Mouse (Mus musculus) brain, embryonic 18.5 days (tissue): ENCODE measurements around the gene Ube2o.

ENCODE experiments used
- DNase-seq: peaks from one replicate; pipeline ENCODE4 v3.0.0-alpha.2; 2012; ENCODE audit warnings: low read depth, low spot score

Gene Ube2o

GRCm38 (mm10) chr11:116581376-116581814 lies at the start of gene Ube2o:
Gene Ube2o (minus strand): TSS chr11:116581447.
- DNase-seq: peak; percentile 52

GRCm38 (mm10) chr11:116630171-116630965 lies 49.1 kb upstream of the Ube2o start:
- no peak for DNase-seq

GRCm38 (mm10) chr11:116629472-116629871 lies 48.2 kb upstream of the Ube2o start:
- DNase-seq: no peak

DNA sequence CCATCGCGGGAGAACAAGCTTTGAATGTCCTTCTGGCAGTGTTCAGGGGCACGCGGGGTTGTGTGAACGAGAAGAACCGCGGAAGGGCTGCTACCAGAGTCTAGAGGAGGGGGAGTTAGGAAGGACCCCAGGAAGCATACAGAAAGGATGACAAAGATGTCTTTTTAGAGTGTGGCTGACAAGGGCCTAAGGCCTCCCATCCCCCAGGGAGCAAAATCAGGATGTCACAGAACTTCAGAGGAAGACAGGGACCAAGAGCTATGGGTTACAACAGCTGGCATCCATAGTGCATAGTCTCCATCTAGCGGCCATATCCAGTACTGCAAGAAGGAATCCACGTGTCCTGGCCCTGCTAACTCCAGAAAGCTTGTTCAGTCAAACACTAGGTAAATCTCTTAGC lies 47.5 kb upstream of the Ube2o start:
- peak; percentile 67 for DNase-seq

DNA sequence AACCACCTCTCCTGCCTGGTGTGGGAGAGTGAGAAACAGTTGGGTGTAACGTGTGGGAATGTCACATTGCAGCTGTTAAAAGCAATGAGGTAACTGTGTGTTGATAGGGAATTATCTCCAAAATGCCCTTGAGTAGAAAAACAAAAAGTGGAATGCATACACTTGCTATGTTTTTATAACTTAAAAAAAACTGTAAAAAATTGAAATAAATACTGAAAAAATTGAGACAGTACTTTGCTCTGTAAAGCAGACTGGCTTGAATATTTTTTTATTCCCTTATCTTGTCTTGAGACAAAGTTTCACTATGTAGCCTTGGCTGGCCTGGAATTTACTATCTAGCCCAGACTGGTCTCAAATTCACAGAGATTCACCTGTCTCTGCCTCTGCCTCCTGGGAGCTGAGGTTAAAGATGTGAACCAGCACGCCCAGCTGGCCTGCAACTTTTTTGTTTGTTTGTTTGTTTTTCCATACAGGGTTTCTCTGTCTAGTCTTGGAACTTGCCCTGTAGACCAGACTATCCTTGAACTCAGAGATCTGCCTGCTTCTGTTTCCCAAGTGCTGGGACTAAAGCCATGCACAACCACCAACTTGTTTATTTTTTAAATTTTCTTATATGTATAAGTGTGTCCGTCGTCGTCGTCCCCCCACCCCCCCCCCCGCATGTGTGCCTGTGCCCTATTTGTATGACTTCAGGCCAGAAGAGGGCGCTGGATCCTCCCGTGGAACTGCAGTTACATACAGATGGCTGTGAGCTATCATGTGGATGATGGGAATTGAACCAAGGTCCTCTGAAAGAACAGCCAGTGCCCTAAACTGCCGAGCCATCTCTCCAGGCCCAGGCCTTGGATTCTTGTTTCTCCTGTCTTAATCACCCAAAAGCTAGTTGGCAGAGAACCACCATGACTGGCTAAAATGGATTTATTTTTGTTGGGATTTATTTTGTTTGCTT lies 46.1 kb upstream of the Ube2o start:
- DNase-seq: no peak

- DNase-seq: no peak
These were observed 45.2 kb upstream of the Ube2o start, which contains the start of gene Rhbdf2 for GRCm38 (mm10) chr11:116626299-116627071. Gene Rhbdf2 (minus strand): TSS chr11:116627019.

DNA sequence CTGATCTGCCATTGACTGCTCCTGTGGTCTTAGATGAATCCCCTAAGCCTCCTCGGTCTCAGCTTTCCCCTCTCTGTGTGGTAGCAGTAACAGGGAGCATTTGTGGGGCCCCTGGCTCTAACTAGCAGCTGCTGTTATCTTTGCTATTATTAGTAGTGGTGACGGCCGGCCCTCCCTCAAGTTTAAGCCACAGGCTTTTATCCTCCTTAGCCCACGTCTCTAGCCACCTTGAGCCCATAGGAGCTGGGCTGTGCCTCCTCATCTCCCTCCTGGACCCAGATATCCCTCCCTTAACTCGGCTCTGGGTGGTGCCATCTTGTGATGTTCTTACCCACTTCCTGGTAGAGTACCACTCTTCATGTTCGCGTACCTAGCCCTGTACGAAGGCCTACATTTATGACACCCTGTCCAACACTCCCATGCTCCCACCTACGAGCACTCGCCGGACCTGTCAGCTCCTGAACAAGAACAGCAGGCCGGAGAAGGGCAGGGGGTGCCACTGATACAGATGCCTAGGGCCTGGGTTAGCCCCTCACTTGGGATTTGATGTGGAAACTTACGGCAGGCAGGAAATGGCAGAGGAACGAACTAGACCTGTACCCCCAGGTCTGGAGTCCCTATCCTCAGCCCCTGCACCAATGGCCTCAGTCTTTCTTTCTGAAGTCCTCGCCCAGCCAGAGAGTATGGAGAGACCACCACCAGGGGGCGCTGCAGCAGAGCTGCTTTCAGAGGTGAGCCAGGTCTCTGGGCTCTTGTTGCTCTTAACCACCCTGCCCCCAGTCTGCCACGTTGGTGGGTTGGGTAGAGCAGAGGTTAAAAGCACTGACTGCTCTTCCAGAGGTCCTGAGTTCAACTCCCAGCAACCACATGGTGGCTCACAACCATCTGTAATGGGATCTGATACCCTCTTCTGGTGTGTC lies 44.1 kb upstream of the Ube2o start:
- no peak for DNase-seq

DNA sequence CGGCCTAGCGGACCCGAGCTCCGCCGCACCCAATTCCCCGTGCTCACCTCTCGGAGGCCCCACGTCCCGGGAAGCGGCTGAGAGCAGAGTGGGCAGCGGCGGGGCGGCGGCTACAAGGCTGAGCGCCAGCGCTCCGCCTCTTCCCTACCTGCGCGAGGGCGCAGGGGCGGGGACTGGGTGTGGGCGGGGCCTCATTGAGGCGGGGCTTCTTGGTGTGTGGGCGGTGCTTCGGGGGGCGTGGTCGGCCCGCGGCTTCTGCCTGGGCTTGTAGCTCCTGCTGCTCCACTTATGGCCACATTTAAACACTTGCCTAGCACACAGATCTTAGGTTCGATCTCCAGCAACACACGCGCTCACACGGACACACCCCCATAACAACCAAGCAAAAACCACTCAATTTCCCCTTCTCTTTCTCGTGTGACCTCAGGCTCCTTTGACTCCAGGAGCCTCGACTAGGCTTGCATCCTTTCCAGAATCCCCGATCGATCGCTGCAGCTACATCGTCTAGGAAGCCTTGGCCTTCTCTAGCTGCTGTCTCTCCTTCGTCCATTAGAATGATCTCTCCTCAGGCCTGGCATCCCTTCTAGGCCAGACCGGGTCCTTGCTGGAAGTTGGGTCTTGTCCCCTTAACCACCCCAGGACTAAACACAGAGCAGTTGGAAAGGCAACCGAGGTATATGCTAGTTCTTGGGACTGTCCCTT lies 43.0 kb upstream of the Ube2o start:
- no peak for DNase-seq

- no peak for DNase-seq
These were observed 42.3 kb upstream of the Ube2o start for GRCm38 (mm10) chr11:116623281-116624124.

DNA sequence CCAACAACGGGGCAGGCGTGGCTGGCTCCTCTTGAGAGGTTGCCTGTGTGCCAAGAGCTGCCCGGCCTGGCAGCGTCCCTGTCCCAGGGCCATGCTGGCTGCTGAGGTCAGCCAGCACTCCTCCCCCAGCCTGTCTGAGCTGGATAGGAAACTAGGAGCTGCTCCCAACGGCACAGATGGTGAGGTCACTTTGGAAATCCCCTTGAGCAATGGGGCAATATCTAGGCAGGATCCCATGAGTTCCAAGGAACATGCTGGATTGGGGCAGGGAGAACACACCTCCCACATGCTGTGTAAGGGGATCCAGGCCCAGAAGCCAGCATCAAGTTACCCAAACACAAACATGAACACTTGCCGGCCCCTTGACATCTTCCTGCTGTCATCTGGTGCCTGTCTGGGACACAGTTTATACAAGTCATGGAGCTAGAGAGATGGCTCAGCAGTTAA lies 40.0 kb upstream of the Ube2o start:
- no peak for DNase-seq

GRCm38 (mm10) chr11:116620559-116621253 lies 39.5 kb upstream of the Ube2o start:
- DNase-seq: no peak

DNA sequence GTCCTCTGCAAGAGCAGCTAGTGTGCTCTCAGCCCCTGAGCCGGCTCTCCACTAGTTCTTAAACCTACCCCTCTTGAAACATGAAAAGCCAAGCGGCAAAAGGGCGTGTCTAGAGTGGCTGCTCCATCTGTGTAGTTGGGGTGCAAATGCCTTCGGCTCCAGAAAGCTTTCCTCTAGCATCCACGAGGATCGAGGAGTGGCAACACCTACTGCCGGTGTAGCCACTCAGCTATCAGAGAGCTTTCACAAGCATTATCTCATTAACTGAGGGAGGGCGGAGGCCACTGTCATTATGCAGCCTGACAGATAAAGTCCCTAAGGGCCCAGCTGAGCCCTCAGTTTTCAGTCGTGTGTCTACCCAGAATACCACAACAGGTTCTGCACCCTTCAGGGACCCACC lies 38.8 kb upstream of the Ube2o start:
- no peak for DNase-seq

DNA sequence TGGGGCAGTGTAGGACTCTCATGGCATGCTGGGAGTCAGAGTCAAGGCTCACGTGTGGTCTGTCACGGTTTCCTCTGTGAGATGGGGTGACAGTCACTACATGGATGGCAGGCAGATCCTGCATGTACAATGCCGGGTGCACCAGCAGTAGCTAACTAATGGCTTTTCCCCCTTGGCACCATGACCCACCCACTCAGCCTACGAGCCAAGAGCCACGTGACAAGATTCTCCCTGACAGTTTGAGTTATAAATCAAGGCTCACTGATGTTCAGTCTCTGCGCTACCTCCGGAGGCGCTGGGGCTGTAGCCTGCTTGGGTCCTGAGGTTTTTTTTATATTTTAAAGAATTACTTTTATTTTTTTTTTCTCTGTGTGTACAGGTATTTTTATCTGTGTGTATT lies 38.3 kb upstream of the Ube2o start:
- DNase-seq: no peak

GRCm38 (mm10) chr11:116619156-116619555 lies 37.9 kb upstream of the Ube2o start:
- DNase-seq: no peak

- DNase-seq: no peak
These were observed 37.4 kb upstream of the Ube2o start for GRCm38 (mm10) chr11:116618666-116619065.

DNA sequence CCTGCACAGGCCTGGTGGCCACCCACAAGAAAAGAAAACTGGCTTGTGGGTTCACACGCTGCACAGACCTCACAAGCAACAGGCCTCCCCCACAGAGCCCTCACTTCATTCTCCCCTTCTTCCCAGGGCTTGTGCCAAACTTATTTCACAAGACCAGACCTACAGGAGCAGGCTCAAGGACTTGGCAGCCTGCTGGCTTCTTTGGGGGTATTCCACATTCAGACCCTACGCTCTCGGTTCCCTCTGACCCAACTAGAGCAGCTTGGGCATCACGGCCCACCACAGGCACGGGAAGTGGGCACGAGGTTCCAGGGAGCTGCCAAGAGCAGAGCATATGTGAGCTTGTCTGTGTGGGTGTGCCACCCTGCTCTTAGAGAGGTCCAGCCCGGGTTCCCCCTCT lies 36.4 kb upstream of the Ube2o start:
- no peak for DNase-seq

GRCm38 (mm10) chr11:116616438-116617118 lies 35.3 kb upstream of the Ube2o start:
- no peak for DNase-seq
